Mouse (Mus musculus): ENCODE results near the gene Gm14151. TPM values are rescaled to one million over a fixed set of nuclear protein-coding genes. Genes with fewer than 3 reads are reported as not detected.
"Not testable (repeated sequence)": the region's sequence is repeated elsewhere in the genome, so short reads cannot be mapped to it uniquely, and the experiment has no call there.

Gene Gm14151
- total RNA-seq (2021): not detected

DNA sequence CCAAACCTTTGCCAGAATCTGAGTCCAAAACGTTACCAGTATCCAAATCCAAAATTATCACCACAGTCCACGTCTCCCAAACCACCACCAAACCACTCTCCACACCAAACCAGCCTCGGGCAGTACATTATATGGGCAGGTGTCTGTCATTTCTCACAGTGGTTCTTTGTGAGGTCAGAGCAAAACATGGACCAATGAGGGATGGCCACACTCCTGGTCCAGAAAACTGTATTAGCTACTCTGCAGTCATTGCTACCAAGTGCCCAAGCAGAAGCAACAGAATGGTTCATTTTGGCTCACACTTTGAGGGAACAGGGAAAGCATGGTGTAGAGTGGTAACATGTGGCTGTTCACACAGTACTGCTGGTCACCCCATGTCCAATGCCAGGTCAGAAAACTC is at the start of gene Gm14151:
Gene Gm14151 (minus strand): TSS at position 101 of the 400 bp plus-strand sequence.
- intact Hi-C loops (cut with DNase I); DNase-seq: not testable (repeated sequence)

DNA sequence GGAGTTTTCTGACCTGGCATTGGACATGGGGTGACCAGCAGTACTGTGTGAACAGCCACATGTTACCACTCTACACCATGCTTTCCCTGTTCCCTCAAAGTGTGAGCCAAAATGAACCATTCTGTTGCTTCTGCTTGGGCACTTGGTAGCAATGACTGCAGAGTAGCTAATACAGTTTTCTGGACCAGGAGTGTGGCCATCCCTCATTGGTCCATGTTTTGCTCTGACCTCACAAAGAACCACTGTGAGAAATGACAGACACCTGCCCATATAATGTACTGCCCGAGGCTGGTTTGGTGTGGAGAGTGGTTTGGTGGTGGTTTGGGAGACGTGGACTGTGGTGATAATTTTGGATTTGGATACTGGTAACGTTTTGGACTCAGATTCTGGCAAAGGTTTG is 5.8 kb upstream of the Gm14151 start, which contains the start of gene Gm14147:
Gene Gm14147 (plus strand): TSS at position 301 of the 400 bp plus-strand sequence.
- intact Hi-C loops (cut with DNase I): not testable (repeated sequence)

DNA sequence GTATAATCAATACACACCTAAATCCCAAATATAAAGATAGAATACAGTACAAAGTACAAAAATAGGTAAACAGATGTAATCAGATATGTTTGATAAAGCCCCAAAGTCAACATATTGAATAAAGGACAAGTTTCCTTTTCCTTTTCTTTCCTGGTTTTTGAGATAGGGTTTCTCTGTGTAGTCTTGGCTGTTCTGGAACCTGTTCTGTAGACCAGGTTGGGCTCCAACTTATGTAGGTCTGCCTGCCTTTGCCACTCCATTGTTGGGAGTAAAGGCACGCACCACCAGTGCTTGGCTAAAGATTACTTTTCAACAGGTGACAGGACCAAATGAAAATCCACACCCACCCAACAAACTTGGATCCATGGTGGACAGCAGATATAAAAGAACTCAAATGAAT is 35.5 kb downstream of the Gm14151 start:
- DNase-seq: no peak
- intact Hi-C loops (cut with DNase I): no loop called here

More for the DNA sequence above, 5.8 kb upstream of the Gm14151 start, which contains the start of gene Gm14147:
- DNase-seq: not testable (repeated sequence)

DNA sequence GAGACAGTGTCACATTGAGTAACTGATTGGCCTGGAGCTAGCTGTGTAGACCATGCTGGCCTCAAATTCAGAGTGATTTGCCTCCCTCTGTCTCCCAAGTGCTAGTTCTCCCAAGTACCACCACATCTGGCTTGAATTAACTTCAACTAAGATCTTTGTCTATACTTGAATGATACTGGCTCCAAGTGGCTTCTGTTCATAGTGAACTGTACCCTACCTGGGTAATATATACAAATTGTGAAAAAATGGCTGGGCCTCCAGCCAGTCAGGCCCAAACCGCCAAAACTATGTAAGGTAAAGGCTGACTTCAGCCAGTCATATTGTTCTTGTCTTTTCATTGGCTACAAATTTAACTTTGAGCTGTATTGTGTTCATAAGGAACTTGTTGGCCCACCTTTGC is 51.7 kb downstream of the Gm14151 start:
- intact Hi-C loops (cut with DNase I): no loop called here
- no peak for DNase-seq

DNA sequence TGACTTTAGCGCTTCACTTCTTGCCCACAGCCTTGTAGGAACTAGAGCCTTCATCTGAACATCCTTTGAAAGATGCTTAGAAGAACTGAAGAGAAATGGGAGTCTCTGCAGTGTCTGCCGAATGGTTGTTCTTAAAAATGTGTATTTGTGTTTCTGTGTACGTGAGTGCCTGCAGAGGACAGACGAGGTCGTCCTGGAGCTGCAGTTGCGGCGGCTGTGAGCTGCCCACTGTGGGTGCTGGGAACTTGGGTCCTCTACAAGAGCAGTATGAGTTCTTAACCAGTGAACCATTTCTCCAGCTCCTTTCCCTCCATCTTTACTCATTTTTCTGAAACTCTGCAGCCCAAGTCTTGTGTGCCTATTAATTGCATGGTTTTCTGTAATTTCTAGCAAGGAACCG is 52.4 kb downstream of the Gm14151 start:
- intact Hi-C loops (cut with DNase I): loop anchor here (5.0 kb wide), 1 partner anchor 132 kb away; the partner anchor contains the start of gene Gins1
- DNase-seq: no peak

DNA sequence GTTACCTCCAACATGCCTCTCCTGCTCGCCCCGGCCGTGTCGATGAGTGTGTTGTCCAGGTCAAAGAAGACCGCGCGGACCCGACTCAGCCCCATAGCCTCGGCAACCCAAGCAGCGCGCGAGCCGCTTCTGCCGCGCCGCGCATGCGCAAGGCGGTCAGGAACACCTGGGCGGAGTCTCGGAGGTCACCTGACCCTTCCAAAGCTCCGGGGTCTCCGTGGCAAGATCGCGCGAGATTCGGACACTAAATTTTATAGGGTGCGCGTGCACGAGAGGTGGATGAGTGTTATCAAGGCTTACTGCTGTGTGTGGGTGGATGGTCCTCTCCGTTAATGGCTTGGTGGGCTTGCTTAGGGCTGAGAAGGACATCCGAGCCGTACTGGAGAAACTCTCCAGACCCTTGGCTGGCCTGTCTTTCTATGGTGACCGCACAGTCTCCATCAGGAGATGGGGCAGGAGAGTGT is 52.9 kb downstream of the Gm14151 start, which contains the start of the genes Ninl and Nanp:
Gene Ninl (minus strand): TSS at position 151 of the 464 bp plus-strand sequence.
Gene Nanp (minus strand): TSS at position 167 of the 464 bp plus-strand sequence.
- intact Hi-C loops (cut with DNase I): loop anchor here (5.0 kb wide), 1 partner anchor 132 kb away; the partner anchor contains the start of gene Gins1
- DNase-seq: peak; percentile 95 to 96

DNA sequence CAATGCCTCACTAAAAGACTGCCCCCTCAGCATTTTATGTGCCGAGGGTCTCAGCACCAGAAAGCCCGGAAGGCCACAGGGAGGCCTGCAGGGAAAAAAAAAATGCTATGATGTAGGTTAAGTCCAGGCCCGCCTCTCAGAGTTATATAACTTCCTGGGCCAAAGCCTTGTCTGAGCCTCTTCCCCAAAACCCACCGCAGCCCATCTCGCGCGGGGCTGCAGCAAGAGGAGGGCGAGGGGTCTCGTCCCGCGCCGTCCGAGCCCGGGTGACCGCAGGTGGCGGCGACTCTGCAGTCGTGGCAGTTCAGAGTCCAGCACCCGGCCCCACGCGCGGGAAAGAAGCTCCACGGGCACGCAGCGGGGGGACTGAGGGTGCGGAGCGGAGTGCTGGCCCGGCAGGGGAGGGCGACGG is 53.3 kb downstream of the Gm14151 start:
- intact Hi-C loops (cut with DNase I): loop anchor here (5.0 kb wide), 1 partner anchor 132 kb away; the partner anchor contains the start of gene Gins1
- no peak for DNase-seq

DNA sequence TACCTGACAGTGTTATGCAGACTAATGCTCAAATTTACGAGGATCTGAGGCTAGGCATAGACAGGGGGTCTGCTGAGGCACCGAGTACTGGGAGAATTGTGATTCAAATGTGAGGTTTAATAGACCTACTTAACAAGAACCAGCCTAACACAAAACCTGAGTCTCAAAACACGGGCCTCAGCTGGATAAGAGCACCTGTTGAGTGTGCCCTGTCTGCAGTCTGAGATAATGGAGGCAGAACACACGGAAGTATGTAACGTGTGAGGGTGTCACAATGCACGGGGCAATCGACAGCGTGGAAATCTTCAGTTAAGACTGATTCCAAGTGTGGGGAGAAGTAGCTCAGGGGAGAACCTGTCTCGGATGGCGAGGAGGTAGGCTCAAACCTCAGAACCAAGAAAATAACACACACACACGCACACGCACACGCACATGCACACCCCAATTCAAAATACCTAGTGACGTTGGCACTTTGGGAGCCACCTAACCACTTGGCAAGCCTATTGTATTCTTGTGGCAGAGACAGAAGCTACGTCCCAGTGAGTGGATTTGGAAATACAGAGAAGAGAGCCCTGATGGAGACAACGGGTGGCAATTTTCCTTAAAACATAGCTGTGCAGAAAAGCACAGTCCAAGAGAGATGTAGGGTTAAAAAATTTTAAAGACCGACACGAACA is 54.1 kb downstream of the Gm14151 start:
- intact Hi-C loops (cut with DNase I): loop anchor here (5.0 kb wide), 1 partner anchor 131 kb away; the partner anchor contains the start of gene Gins1
- DNase-seq: peak in 1 of 2 experiments; percentile 4

DNA sequence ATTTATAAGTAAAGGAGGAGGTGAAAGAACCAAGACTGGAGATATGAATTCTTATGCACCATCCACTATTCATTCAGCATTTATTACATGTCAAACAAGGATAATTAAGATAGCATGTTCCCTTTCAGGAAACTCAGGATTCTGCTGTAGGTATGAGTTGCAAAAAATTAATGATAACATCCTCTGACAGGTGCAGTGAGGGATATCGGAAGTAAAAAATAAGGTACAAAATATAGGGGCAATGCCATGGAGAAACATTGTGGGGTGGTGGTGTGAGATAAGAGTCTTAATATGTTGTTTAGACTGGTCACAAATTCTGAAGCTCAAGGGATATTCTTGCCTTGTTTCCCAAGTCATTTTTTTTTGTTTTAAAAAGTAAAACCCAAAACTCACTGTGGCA is 54.9 kb downstream of the Gm14151 start:
- intact Hi-C loops (cut with DNase I): loop anchor here (5.0 kb wide), 1 partner anchor 130 kb away; the partner anchor contains the start of gene Gins1
- no peak for DNase-seq

Other genes starting within 250 kb of the Gm14151 start
- gene Abhd12, start 187.6 kb downstream of the Gm14151 start, total RNA-seq (2021): 10 to 100 TPM; 30.8 to 34.5 TPM
- gene Gins1, start 186.9 kb downstream of the Gm14151 start, total RNA-seq (2021): 1 to 10 TPM; 5.8 TPM
- 1 to 10 TPM; 1.1 TPM for gene Ninl, start 53.0 kb downstream of the Gm14151 start, total RNA-seq (2021)
- gene Nanp, start 53.0 kb downstream of the Gm14151 start, total RNA-seq (2021): 1 to 10 TPM; 5.1 to 5.6 TPM
- gene Gm14147, start 5.9 kb upstream of the Gm14151 start, total RNA-seq (2021): not detected

Measured in heart, postnatal 10 days (tissue).